Mouse (Mus musculus): ENCODE data around the gene Tbl1x.

GRCm38 (mm10) chrX:77550388-77550787, 39.6 kb downstream of the Tbl1x start:
- TF ChIP-seq POLR2A (IDR thresholded peaks at IDR 0.05; ENCODE audit: extremely low read depth, insufficient read depth, low read length) (no peak), CTCF (IDR thresholded peaks at IDR 0.05; ENCODE audit: extremely low read depth, insufficient read depth, low read length) (no peak)
